Mouse (Mus musculus): ENCODE data around the gene Tmem150a. TPM values are rescaled to one million over a fixed set of nuclear protein-coding genes. Genes with fewer than 3 reads are reported as not detected.
A peak's percentile ranks its signal among the peaks of the same experiment; 100 is the strongest.

Tmem150a gene
- polyA plus RNA-seq, 1 experiment from 2014 or later, result 15.4 TPM

- Histone ChIP-seq H3K27me3 (replicated peaks) (no peaks in the 10 kb centered on the region), H3K4me2 (0 out of 2 replicates have a peak overlapping the region, but pooled peaks have one; percentile 72), H3K36me3 (no peaks in the 10 kb centered on the region), H3K9me3 (no peaks in the 10 kb centered on the region), H3K27ac (no peak overlapping the region), H3K9ac (no peak overlapping the region), H3K4me1 (peaks cover 8% of the 10 kb centered on the region; the same call in 1 of the 2 replicates), H3K4me3 (replicated peaks) (no peak overlapping the region)
- no peak for ATAC-seq (ENCODE audit: insufficient read depth, low FRiP score, low read depth)
- WGBS, result 85% methylated on average over 8 of the region's 8 CpGs
Measured at GRCm38 (mm10) chr6:72378510-72379234, 23.4 kb downstream of the Tmem150a start.

GRCm38 (mm10) chr6:72379377-72380130 is 24.3 kb downstream of the Tmem150a start:
- ATAC-seq (ENCODE audit: insufficient read depth, low FRiP score, low read depth), result no peak
- peak overlapping the region; percentile 51 for H3K4me3 ChIP-seq (replicated peaks)
- H3K27ac ChIP-seq, result peak overlapping the region; percentile 48; the same call in 1 of the 2 replicates
- 44% methylated on average over 7 of the region's 7 CpGs for WGBS
- no peaks in the 10 kb centered on the region for H3K9me3 ChIP-seq
- H3K36me3 ChIP-seq, result peaks cover 4% of the 10 kb centered on the region; the same call in 1 of the 2 replicates
- peak overlapping the region; percentile 72 for H3K4me2 ChIP-seq
- peak overlapping the region; percentile 17; the same call in 1 of the 2 replicates for H3K9ac ChIP-seq
- peaks cover 3% of the 10 kb centered on the region; the same call in 1 of the 2 replicates for H3K4me1 ChIP-seq
- no peaks in the 10 kb centered on the region for H3K27me3 ChIP-seq (replicated peaks)

- 1% methylated on average over 45 of the region's 49 CpGs for WGBS
- Histone ChIP-seq H3K4me1 (peaks cover 3% of the 10 kb centered on the region; the same call in 1 of the 2 replicates), H3K9ac (peak within 1 kb of the TSS; percentile 17; the same call in 1 of the 2 replicates), H3K27ac (peak within 1 kb of the TSS; percentile 48; the same call in 1 of the 2 replicates), H3K9me3 (no peaks in the 10 kb centered on the region), H3K36me3 (peaks cover 11% of the 10 kb centered on the region), H3K4me3 (replicated peaks) (peak within 1 kb of the TSS; percentile 51), H3K4me2 (peak within 1 kb of the TSS; percentile 72), H3K27me3 (replicated peaks) (no peaks in the 10 kb centered on the region)
- peak; percentile 85 for ATAC-seq (ENCODE audit: insufficient read depth, low FRiP score, low read depth)
Measured at GRCm38 (mm10) chr6:72380131-72380770, 25.0 kb downstream of the Tmem150a start, which contains the start of gene Vamp5. Gene Vamp5, minus strand, starts transcription at chr6:72380468.

DNA sequence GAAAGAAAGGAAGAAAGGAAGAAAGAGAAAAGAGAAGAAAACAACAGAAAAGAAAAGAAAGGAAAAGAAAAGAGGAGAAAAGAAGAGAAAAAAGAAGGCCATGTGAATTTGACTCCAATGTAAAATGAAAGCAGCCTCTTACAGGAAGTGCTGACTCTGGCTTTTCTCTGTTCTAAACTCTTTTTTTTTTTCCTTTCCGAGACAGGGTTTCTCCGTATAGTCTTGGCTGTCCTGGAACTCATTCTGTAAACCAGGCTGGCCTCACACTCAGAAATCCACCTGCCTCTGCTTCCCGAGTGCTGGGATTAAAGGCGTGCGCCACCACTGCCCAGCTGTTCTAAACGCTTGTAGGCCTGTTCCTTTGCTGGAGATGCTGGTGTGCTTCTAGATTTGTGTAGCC is 27.2 kb downstream of the Tmem150a start:
- 74% methylated on average over 6 of the region's 6 CpGs for WGBS
- H3K36me3 ChIP-seq, result peaks cover 28% of the 10 kb centered on the region
- no peak for ATAC-seq (ENCODE audit: insufficient read depth, low FRiP score, low read depth)

DNA sequence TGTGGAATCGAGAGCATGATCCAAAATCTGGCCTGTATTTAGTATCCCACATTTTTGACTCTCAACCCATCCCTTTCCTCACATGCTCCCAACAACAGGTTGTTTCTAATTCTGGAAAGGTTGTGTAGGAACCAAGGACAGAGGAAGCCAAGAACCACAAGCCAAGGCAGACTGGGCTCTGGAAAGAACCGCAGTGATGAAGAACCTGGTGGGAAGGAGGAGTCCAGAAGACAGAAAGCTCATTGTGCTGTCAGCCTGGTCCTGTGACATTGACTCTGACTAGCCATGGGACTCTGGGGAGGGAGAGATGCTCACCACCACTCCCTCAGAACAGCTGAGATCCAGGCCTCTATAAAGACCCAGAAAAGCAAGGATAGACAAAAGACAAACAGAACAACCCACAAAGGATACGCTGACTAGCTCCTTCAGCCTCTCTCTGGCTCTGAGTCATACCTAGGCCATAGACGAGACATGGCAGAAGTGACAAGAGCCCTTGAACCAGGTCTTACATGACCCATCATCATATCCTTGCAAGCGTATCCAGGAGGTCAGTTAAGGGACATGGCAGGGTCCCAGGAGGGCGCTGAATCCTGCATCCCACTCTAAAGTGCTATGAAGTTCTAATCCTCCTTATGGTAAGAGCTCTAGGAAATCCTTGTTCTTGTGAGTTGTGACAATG is 28.0 kb downstream of the Tmem150a start:
- H3K4me3 ChIP-seq (replicated peaks), result no peak overlapping the region
- ATAC-seq (ENCODE audit: insufficient read depth, low FRiP score, low read depth), result no peak
- peaks cover 29% of the 10 kb centered on the region for H3K36me3 ChIP-seq
- H3K4me2 ChIP-seq, result no peak overlapping the region
- 78% methylated on average over 6 of the region's 6 CpGs for WGBS
- no peak overlapping the region for H3K9ac ChIP-seq
- H3K27ac ChIP-seq, result no peak overlapping the region
- peaks cover 8% of the 10 kb centered on the region for H3K4me1 ChIP-seq
- H3K9me3 ChIP-seq, result no peaks in the 10 kb centered on the region
- H3K27me3 ChIP-seq (replicated peaks), result no peaks in the 10 kb centered on the region

More for the DNA sequence above, 27.2 kb downstream of the Tmem150a start:
- Histone ChIP-seq H3K27ac (no peak overlapping the region), H3K27me3 (replicated peaks) (no peaks in the 10 kb centered on the region), H3K4me2 (no peak overlapping the region), H3K9me3 (no peaks in the 10 kb centered on the region), H3K9ac (no peak overlapping the region), H3K4me3 (replicated peaks) (no peak overlapping the region), H3K4me1 (peaks cover 3% of the 10 kb centered on the region; the same call in 1 of the 2 replicates)

- Histone ChIP-seq H3K9ac (no peak overlapping the region), H3K4me1 (peaks cover 15% of the 10 kb centered on the region), H3K4me3 (replicated peaks) (no peak overlapping the region), H3K36me3 (peaks cover 29% of the 10 kb centered on the region), H3K9me3 (no peaks in the 10 kb centered on the region), H3K27me3 (replicated peaks) (no peaks in the 10 kb centered on the region), H3K4me2 (no peak overlapping the region), H3K27ac (no peak overlapping the region)
- ATAC-seq (ENCODE audit: insufficient read depth, low FRiP score, low read depth), result peak; percentile 81
- WGBS, result 89% methylated on average over 7 of the region's 7 CpGs
Measured at GRCm38 (mm10) chr6:72383952-72384351, 28.7 kb downstream of the Tmem150a start.

DNA sequence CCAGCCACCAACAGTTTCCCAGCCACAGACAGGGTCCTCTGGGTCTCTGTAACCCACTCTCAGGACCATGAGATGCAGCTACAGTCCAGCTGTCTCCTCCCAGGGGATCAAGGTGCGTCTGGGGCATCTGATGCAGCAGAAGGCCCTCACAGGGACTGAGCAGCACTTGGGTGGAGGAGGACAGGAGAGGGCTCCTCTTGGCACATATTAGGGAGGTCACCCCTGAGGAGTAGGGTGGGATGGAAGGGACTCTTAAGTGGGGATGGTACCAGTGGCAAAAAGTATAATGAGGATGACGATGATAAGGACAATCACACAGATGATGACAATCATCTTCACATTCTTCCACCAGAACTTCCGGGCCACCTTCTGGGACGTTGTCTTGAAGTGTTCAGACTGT is 30.0 kb downstream of the Tmem150a start:
- H3K4me3 ChIP-seq (replicated peaks), result no peak overlapping the region
- H3K36me3 ChIP-seq, result peaks cover 29% of the 10 kb centered on the region
- no peak for ATAC-seq (ENCODE audit: insufficient read depth, low FRiP score, low read depth)
- H3K9ac ChIP-seq, result no peak overlapping the region
- no peak overlapping the region for H3K27ac ChIP-seq
- no peak overlapping the region for H3K4me2 ChIP-seq
- H3K4me1 ChIP-seq, result peaks cover 16% of the 10 kb centered on the region
- no peaks in the 10 kb centered on the region for H3K27me3 ChIP-seq (replicated peaks)
- H3K9me3 ChIP-seq, result no peaks in the 10 kb centered on the region
- WGBS, result 80% methylated on average over 4 of the region's 4 CpGs

- no peak for ATAC-seq (ENCODE audit: insufficient read depth, low FRiP score, low read depth)
- Histone ChIP-seq H3K4me1 (peaks cover 20% of the 10 kb centered on the region), H3K4me2 (no peak overlapping the region), H3K9me3 (no peaks in the 10 kb centered on the region), H3K27ac (no peak overlapping the region), H3K27me3 (replicated peaks) (no peaks in the 10 kb centered on the region), H3K9ac (no peak overlapping the region), H3K36me3 (peaks cover 29% of the 10 kb centered on the region), H3K4me3 (replicated peaks) (no peak overlapping the region)
- WGBS, result 92% methylated on average over 2 of the region's 2 CpGs
Measured at GRCm38 (mm10) chr6:72386561-72386960, 31.3 kb downstream of the Tmem150a start.

GRCm38 (mm10) chr6:72387816-72388215 is 32.6 kb downstream of the Tmem150a start:
- Histone ChIP-seq H3K9ac (no peak overlapping the region), H3K27ac (no peak overlapping the region), H3K4me1 (peaks cover 20% of the 10 kb centered on the region), H3K4me2 (peak overlapping the region; percentile 70; the same call in 1 of the 2 replicates), H3K9me3 (no peaks in the 10 kb centered on the region), H3K36me3 (peaks cover 29% of the 10 kb centered on the region), H3K27me3 (replicated peaks) (no peaks in the 10 kb centered on the region), H3K4me3 (replicated peaks) (no peak overlapping the region)
- ATAC-seq (ENCODE audit: insufficient read depth, low FRiP score, low read depth), result no peak
- WGBS, result 88% methylated on average over 3 of the region's 3 CpGs

- 64% methylated on average over 10 of the region's 10 CpGs for WGBS
- peaks cover 21% of the 10 kb centered on the region for H3K4me1 ChIP-seq
- ATAC-seq (ENCODE audit: insufficient read depth, low FRiP score, low read depth), result no peak
- peaks cover 29% of the 10 kb centered on the region for H3K36me3 ChIP-seq
- H3K27ac ChIP-seq, result no peak overlapping the region
- no peak overlapping the region for H3K4me3 ChIP-seq (replicated peaks)
- no peak overlapping the region for H3K9ac ChIP-seq
- no peaks in the 10 kb centered on the region for H3K27me3 ChIP-seq (replicated peaks)
- peak overlapping the region; percentile 70 for H3K4me2 ChIP-seq
- H3K9me3 ChIP-seq, result no peaks in the 10 kb centered on the region
Measured at GRCm38 (mm10) chr6:72388266-72388665, 33.0 kb downstream of the Tmem150a start.

- H3K36me3 ChIP-seq, result peaks cover 29% of the 10 kb centered on the region
- ATAC-seq (ENCODE audit: insufficient read depth, low FRiP score, low read depth), result no peak
- 0 out of 2 replicates have a peak overlapping the region, but pooled peaks have one; percentile 16 for H3K9ac ChIP-seq
- H3K4me2 ChIP-seq, result peak overlapping the region; percentile 70
- peak overlapping the region; percentile 98 for H3K27ac ChIP-seq
- H3K9me3 ChIP-seq, result no peaks in the 10 kb centered on the region
- H3K4me3 ChIP-seq (replicated peaks), result peak overlapping the region; percentile 65
- 72% methylated on average over 6 of the region's 6 CpGs for WGBS
- H3K27me3 ChIP-seq (replicated peaks), result no peaks in the 10 kb centered on the region
- peaks cover 23% of the 10 kb centered on the region for H3K4me1 ChIP-seq
Measured at GRCm38 (mm10) chr6:72388791-72389329, 33.6 kb downstream of the Tmem150a start.
